Mouse (Mus musculus): Measurements from ENCODE around the gene Grk2.

The Grk2 gene

GRCm38 (mm10) chr19:4306190-4306577, at the start of gene Grk2:
TSS of gene Grk2 (minus strand) at chr19:4306222.
- DNase-seq, result peak; percentile 88

- DNase-seq, result no peak
These were observed 43.4 kb upstream of the Grk2 start for GRCm38 (mm10) chr19:4349455-4349854.

- DNase-seq, result no peak
These were observed 40.5 kb upstream of the Grk2 start for GRCm38 (mm10) chr19:4346479-4346878.

DNA sequence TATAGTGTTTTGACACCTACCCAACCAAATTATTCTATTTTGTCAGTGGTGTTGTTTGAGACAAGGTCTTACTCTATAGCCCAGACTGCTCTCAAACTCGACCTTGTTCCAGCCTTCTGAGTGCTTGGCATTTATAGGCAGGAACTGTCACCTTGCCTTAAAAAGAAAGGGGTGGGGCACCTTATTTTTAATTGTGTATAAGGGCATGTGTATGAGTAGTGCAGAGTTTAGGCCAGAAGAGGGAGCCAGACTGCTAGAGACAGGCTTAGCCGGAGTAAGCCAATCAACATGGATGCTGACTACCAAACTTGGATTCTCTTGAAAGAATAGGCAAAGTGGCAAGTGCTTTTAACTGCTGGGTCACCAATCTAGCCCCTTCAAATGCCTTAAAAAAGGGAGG, 32.1 kb upstream of the Grk2 start:
- peak; percentile 68 for DNase-seq

GRCm38 (mm10) chr19:4333791-4334190, 27.8 kb upstream of the Grk2 start:
- peak; percentile 90 for DNase-seq

- DNase-seq, result no peak
These were observed 27.2 kb upstream of the Grk2 start for GRCm38 (mm10) chr19:4333100-4333775.

DNA sequence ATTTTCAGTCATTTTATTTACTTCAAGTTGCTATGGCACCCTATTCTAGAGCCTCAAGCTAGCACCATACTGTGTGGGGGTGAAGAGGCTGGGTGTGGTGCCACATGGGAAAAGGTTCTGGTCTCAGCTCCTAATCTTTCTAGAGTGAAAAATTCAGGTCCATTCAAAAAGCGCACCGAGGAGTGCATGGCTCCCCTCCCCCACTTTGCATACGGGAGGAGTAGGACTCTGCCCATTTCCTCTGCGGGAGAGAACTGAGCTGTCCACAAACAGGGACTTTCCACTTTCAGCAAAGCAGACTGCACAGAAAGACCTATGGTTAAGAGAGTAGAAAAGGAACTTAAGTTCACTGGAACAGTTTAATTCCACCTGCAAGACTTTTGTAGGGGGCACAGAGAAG, 26.6 kb upstream of the Grk2 start:
- peak; percentile 57 for DNase-seq

DNA sequence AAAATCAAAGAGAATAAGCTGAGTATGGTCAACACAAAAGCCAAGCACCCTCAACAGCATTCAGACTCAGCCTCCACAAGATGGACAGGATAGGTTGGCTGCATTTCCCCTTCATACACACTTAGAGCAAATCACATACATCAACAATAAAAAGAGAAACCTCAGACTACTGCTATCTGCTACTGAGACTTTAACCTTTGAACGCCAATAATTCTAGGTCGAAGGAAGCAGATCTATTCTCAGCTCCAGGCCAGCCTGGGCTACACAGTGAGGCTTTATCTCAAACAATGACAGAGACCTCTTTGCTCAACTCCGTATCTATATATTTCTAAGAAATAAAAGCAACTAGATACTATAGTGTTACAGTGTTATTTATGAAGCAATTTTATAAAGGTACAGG, 25.3 kb upstream of the Grk2 start:
- DNase-seq, result no peak

GRCm38 (mm10) chr19:4330603-4331002, 24.6 kb upstream of the Grk2 start:
- no peak for DNase-seq

GRCm38 (mm10) chr19:4328737-4329304, 22.8 kb upstream of the Grk2 start:
- no peak for DNase-seq

DNA sequence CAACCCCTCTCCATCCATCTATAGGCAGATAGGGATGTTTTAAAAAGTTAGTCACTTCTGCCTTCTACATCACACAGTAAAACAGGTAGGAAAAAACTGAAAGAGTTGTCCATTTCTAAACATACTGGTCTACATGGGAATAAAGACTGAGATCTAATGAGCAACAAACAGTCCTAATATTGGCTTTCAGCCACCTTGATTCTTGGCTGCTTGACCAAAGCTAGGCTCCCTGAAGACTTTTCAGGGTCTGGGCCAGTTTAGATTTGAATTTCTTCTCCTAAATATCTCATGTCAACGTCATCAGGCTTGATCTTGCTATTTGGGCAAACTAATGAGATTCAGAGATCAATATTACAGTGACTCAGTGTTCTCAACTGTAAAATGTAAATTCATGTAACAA, 20.9 kb upstream of the Grk2 start:
- DNase-seq, result no peak

- no peak for DNase-seq
These were observed 20.1 kb upstream of the Grk2 start for GRCm38 (mm10) chr19:4326106-4326505.

GRCm38 (mm10) chr19:4322134-4322533, 16.1 kb upstream of the Grk2 start:
- no peak for DNase-seq

- DNase-seq, result no peak
These were observed 15.6 kb upstream of the Grk2 start for GRCm38 (mm10) chr19:4321622-4322021.

- no peak for DNase-seq
These were observed 13.2 kb upstream of the Grk2 start for GRCm38 (mm10) chr19:4319272-4319671.

- DNase-seq, result no peak
These were observed 11.2 kb upstream of the Grk2 start for GRCm38 (mm10) chr19:4317181-4317580.

DNA sequence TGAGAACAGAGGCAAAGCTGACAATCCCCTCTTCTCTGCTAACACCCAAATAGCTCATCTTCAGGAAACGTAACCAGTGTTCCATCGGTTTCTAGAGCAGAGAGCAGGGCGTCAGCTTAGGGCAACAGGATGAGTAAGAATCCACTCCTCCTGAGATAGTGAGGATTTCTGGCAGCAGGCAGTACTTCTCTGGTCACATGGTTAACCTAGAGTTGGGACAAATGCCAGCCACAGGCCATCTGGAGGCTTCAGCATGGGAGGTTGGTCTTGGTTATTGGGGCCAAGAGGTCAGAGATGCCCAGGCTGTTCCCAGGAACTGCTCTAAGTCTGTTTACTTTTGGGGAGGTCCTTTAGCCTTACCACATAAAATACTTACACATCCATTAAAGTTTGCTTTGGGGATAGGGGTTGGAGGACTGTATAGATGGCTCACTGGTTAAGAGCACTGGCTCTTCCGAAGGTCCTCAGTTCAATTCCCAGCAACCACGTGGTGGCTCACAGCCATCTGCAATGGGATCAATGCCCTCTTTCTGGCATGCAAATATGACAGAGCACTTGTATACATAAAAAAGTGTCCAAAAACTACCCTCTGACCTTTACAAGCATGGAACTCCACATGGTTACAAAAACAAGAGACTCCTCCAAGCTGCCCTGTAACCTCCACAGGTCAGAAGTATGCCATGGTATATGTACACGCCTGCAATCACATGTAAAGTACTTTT, 9.4 kb upstream of the Grk2 start:
- DNase-seq, result no peak

DNA sequence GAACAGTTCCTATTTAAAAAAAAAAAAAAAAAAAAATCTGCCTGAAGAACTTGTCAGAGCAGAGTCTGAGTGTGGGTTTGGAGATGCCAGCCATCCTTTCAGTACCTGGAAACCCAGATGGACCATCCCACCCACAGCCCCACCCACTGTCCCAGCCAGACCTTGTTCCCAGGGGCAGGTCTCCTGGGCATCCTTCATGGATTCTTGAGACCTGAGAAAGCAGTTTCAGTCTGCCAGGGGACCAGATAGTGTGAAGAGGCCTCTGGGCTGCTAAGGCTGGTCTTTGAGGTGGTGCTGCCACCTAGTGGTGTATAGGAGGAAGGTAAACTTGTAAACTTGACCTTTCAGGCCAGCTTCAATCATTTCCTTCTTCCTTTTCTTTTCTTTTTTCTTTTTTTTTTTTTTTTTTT, 3.8 kb upstream of the Grk2 start:
- DNase-seq, result peak; percentile 73

DNA sequence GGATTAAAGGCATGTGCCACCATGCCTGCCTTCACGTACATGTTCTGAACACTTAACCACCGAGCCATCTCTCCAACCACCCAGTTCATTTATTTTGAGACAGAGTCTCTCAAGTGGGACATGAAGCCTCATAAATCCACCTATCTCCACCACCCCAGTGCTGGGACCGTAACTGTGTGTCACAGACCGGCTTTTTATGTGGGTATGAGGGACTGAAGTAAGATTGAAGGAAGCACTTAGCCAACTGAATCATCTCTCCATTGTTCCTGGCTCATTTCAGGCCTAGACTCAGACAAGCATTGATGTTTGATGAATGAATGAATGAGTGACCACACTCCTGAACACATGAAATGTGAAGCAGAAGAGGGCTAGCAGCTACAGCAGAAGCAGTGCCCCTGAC, 3.3 kb upstream of the Grk2 start:
- no peak for DNase-seq

DNA sequence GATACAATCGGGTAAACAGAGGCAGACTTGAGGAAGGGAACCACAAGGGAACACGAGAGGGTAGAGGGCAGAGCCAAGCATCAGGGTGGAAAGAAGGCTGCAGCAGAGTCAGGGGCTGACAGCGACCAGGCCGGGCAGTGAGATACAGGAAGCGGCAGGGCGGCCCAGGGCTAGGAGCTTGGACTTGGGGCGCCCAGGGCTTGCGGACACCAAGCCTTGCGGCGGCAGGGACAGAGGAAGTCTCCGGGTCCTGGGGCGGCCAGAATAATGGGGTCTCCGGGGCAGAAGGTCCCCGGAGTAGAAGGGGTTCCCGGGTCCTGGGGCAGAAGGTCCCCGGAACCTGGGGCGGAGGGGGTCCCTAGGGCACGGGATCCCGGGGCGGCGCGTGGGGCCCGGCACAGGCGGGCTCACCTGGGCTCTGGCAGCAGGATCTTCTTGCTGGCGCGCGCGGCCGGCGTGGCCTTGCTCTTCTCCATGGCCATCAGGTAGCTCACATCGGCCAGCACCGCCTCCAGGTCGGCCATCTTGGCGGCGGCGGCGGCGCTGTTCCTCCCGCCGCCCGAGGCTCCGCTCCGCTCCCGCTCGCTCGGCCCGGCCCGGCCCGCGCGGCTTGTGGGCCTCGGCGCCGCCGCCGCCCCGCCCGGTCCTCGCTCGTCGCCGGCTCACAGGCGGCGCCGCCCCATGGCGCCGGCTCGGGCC, 382 bp downstream of the Grk2 start:
- peak; percentile 72 for DNase-seq

DNA sequence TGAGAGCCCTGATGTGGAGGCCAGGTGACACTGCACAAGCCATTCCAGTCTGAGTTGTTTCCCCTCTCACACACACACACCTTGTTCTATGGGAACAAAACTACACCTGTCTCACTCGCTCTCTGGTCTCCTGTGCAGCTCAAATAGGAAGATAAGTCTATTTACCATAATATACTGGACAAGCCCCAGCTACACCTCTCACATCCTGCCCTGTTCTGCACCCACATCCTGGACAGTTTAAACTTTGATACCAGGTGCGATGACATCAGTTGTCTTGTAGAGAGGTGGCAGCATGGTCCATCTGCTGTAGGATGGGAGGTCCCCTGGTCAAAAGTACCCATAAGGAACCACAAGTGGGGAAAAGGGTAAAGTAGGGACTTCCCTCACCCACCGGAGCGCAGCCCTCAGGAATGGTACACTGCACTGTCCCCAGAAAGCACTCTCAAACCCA, 1.1 kb downstream of the Grk2 start:
- DNase-seq, result peak; percentile 66

- peak; percentile 72 for DNase-seq
These were observed 1.7 kb downstream of the Grk2 start for GRCm38 (mm10) chr19:4304251-4304821.

DNA sequence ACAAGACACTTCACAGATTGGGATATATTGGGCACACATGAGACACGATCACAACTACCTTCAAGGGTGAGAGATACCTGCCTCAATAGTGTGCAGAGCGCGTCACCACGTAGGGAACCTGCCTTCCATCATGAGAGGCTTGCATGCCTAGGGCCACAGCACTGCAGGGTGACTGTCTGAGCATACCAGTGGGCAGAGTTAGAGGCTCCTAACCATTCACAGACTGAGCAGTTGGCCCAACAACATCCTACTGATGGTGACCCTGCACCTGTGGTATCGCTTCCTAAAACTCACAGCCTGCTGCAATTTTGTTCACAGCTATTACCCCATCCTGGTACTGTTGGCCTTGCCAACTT, 2.4 kb downstream of the Grk2 start:
- peak; percentile 44 for DNase-seq
